Mouse (Mus musculus) lung, adult 18-20 months (tissue): ENCODE data around the gene Aspn.
"Not testable (repeated sequence)": the region's sequence is repeated elsewhere in the genome, so short reads cannot be mapped to it uniquely, and the experiment has no call there.

Source experiments
- DNase-seq, 2 experiments: peaks; one replicate each; pipeline ENCODE4 v3.0.0; 2022; ENCODE audit warnings: mixed read lengths in 2 of 2

Aspn gene

DNA sequence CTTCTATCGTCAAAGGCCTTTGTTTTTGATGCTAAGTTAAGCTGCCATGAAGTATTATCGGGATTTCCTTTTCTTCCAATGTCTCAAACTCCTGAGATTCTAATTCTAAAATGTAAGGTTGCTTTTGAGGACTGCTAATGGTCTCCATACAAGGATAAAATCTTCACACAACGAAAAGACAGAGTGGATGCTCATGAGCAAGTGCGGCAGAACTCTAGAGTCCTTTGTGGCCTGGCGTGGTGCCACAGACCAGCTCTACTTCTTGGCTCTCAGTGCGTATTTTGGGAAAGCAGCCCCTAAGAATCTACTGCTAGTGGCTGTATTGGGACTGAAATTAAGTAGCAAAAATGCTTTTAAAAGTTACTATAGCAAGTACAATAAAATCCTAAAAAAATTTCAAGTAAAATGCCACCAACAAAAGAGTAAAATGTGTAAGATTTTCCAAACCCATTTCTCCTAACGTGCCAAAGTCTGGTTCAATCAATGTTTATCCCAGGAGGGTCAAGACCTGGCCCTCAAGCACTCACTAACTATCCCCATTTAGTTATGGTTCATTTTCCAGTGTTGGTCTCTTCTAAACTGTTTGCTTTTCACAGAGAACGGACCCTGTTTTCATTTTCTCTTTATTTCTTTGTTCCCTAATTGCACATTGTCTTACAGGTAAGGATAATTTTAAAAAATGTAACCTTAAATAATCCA lies 40.2 kb downstream of the Aspn start:
- DNase-seq: no peak

DNA sequence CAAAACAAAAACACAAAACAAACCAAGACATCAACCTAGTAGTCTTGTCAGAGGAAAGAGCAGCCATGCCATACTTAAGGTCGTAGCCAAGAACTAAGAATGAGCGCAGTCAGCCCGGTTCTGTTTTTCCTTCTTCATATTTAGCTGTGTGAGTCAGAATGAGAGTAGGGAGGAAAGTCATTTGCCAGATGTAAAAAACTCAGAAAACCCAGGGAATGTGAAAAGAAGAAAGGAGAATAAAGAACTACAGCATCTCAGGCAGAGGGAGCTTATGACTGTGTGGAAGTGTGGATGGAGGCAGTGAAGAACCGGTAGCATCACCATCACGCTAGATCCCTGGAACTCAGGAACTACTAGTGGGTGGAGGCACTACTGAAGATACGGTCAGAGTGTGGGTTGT lies 41.8 kb downstream of the Aspn start:
- no peak for DNase-seq

DNA sequence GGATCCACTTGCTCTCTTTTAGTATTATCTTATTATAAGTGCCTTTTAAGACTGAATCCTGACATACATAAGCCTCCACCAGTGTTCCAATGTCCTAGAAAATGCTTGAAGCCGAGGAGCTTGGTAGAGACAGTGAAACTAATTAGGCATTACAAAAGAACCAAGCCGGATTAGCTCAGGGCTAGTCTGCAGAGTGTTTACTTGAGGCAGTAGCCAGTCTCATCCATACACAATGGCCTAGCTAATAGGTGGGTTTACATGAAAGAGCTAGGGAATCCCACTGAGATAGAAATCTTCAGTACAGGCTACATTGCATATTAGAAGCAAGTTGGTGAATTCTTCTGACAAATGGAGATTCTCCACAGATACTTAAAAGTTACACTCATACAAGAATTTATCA lies 58.3 kb downstream of the Aspn start:
- DNase-seq: not testable (repeated sequence)

DNA sequence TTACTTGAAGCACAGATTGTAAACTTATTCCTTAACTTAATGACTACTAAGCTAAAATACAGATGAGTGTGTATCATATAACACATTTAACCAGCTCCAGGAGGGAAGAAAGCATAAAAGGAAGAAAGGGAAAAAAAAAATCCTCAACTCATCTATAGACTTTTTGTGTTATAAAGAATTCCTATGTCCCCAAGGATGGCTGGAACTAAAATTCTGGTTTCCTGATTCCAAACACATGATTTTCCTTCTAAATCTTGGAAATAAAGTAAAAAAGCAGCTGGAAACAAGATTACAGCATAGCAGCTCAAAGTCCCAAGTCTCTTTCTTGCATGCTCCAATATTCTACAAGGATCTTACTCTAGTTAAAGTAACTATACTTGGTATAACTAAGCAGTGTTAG lies 59.4 kb downstream of the Aspn start:
- no peak for DNase-seq

DNA sequence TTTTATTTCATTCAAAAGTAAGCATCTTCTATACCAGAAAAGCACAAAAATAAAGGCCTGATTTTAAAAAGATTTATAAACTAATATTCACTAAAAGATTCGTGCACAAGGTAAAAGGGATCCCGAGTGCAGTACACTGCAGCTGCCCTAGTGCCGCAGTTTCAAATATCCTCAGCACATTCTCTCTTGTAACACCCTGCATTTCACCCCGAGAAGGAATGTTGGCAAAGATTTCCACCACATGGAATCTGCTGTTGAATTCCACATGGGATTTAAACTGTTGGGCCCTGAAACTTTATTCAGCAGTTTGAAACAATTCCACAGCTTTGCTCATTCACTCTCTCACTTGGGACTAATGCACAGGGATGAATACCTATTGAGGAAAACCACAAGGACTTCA lies 63.5 kb downstream of the Aspn start, which contains the start of gene Ogn:
Gene Ogn, plus strand, starts transcription at position 333 of the 400 bp plus-strand sequence.
- peak; percentile 18 to 44 for DNase-seq

DNA sequence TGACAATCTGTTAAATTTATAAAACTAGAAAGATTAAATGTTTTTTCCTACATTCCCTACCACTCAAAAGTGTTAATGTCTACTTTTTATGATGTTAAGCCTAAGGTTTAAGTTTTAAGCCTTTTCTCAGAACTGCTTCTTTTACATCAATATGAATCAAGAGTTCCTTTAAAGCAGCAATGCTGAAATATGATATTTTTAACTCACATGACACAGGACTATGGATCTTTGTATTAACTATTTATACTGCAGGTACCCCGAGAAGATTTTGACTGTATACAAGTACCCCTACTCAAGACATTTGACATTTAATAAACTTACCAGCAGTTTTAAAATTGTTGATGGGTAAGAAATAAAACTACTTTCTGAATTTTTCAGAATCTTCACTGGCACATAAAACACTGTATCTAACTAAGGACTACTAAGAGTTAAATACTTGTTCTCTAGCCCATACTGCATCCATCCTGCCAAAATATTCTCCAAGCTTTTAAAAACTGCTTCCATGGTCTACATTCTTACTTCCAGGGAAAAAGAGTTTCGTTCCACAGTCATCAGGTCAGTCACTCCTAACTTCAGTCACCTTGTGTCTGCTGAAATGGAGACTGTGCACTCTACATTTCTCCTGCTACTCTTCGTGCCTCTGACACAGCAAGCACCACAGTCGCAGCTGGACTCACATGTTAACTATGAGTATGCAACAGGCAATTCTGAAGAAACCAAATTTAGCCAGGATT lies 64.5 kb downstream of the Aspn start:
- no peak for DNase-seq

DNA sequence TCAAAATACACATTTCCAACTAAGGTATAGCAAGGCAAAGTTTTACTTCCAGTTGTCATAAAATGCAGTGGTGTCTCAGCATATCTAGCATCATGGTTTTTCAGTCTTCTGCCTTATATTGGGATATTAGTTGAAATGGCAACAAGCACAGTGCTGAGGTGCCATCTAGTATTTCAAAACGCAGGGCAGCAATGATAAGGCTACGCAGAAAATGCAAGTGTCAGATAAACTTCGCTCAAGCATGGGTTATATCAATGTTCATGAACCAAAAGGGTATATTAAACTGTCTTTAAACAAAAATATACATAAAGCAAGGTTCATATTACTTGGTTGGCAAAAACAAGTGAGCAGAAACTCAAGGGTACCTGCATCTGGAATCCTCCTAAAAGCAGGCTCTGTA lies 72.8 kb downstream of the Aspn start:
- DNase-seq: no peak
